Mouse (Mus musculus) liver (tissue): ENCODE measurements around the gene Bms1.

Experiments used
- DNase-seq: peaks from one replicate; pipeline ENCODE4 v3.0.0-alpha.2; 2020; ENCODE audit warnings: mixed read lengths

The Bms1 gene

GRCm38 (mm10) chr6:118365781-118366180 lies 53.5 kb downstream of the Bms1 start:
- no peak for DNase-seq

GRCm38 (mm10) chr6:118350342-118350741 lies 68.9 kb downstream of the Bms1 start:
- peak; percentile 5 for DNase-seq

GRCm38 (mm10) chr6:118348186-118348585 lies 71.1 kb downstream of the Bms1 start:
- DNase-seq = no peak

GRCm38 (mm10) chr6:118347291-118347690 lies 72.0 kb downstream of the Bms1 start:
- no peak for DNase-seq

- DNase-seq = no peak
Measured at GRCm38 (mm10) chr6:118341861-118342485, 77.3 kb downstream of the Bms1 start.

- DNase-seq = no peak
Measured at GRCm38 (mm10) chr6:118337660-118338059, 81.6 kb downstream of the Bms1 start.

GRCm38 (mm10) chr6:118336541-118337480 lies 82.5 kb downstream of the Bms1 start:
- no peak for DNase-seq

GRCm38 (mm10) chr6:118335934-118336450 lies 83.3 kb downstream of the Bms1 start:
- no peak for DNase-seq

GRCm38 (mm10) chr6:118333861-118334260 lies 85.4 kb downstream of the Bms1 start:
- DNase-seq = no peak
